Mouse (Mus musculus): Measurements from ENCODE around the gene Prim1.

DNA sequence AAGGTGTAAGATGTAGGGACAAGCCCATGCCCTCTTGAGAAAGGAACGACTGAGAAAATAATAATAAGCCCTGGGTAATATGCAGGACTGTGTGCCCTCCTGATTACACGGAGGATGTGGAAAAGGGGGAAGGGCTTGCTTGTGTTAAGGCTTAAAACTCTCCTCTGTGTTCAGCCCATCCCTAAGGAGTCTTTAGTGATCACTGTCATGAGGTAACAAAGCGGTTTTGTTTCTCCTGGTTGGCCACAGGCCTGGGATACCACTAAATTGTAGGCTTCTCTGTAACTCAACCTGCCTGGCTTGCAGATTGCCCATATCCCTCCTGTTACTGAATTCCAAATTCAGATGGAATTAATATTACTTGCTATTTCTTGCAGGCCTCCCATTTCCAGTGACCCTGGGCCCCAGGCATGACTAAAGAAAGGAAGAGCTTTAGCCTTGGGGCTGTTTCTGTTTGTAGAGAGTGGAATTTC lies 44.6 kb upstream of the Prim1 start:
- no peak for TF ChIP-seq CTCF (IDR thresholded peaks at IDR 0.05; ENCODE audit: low read depth)
- TF ChIP-seq EP300 (IDR thresholded peaks at IDR 0.05; ENCODE audit: low read depth), result no peak

Measured in liver, embryonic 14.5 days (tissue).